Mouse (Mus musculus): Measurements from ENCODE around the gene Erbin.

DNA sequence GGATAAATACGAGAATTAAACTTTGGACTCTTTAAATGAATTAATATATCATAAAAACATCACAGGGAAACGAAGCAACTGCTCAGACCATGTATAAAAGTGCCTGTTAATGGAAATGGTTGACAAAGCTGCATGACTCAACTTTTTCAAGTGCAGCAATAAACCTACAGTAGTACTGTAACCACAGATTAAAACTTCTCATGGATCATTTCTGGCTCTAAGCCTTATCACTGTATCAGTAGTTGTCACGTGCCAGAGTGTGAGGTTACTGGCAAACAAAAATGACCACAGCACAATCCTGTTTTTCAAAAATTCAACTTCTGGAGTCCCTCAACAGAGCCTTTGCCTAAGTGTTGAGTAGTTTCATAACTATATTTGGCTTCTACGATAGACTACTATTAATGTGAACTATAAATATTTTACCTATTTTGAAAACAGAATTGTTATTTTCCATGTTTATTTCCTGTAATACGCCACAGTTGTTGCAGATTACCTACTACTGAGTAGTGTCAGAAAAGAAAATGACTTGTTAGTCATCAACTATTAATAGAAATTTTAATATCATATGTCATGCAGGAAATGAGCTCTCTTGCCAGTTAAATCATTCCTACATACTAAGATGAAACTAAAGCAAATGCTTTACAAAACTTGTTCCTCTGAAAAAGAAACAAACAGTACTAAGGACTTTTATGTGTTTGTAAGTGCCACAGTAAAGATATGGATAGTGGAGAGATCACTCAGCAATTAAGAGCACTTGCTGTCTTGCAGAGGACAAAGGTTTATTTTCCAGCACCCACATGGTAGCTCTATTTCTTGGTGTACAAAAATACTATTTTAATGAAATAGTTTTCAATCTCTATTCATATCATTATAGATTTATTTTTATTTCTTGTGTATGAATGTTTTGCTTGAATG, 78.8 kb downstream of the Erbin start:
- TF ChIP-seq CTCF (IDR thresholded peaks at IDR 0.05; ENCODE audit: control insufficient read depth, insufficient read depth, insufficient replicate concordance, low read depth, low read length): no peak
- TF ChIP-seq POLR2A (IDR thresholded peaks at IDR 0.05; ENCODE audit: control insufficient read depth, low read depth, low read length): no peak

Data from testis, adult 2 months (tissue).